Mouse (Mus musculus) stomach, embryonic 16.5 days (tissue): ENCODE data around the gene Kif18a. TPM values are rescaled to one million over a fixed set of nuclear protein-coding genes. Genes with fewer than 3 reads are reported as not detected.

Experiments used
- ATAC-seq: fragments of 200-750 bp; cut with Nextera tagmentation; 2 replicates; pipeline ENCODE4 v1.8.0; 2017; ENCODE audit warnings: moderate number of reproducible peaks, moderate TSS enrichment; ENCODE audit not compliant: insufficient read depth, low FRiP score
- H3K27ac ChIP-seq: fragments of 300-500 bp; sonication (generic); 2 replicates; pipeline ENCODE4 v1.5.1; 2014; ENCODE audit warnings: low read length
- H3K27me3 ChIP-seq: fragments of 300-500 bp; sonication (generic); 2 replicates; pipeline ENCODE4 v1.6.1; 2014; ENCODE audit warnings: low read length, control low read depth, mixed read lengths; ENCODE audit not compliant: control insufficient read depth, insufficient read depth
- H3K36me3 ChIP-seq: fragments of 300-500 bp; sonication (generic); 2 replicates; pipeline ENCODE4 v1.6.1; 2014; ENCODE audit warnings: low read length; ENCODE audit not compliant: control insufficient read depth, insufficient read depth
- H3K4me1 ChIP-seq: fragments of 300-500 bp; sonication (generic); 2 replicates; pipeline ENCODE4 v1.6.1; 2014; ENCODE audit warnings: low read length, control low read depth, mixed read lengths; ENCODE audit not compliant: control insufficient read depth, insufficient read depth
- H3K4me2 ChIP-seq: fragments of 300-500 bp; sonication (generic); 2 replicates; pipeline ENCODE4 v1.6.1; 2014; ENCODE audit warnings: low read depth, low read length, mixed read lengths
- H3K4me3 ChIP-seq: fragments of 300-500 bp; sonication (generic); replicated peaks from 2 replicates; pipeline ENCODE4 v1.5.1; 2014; ENCODE audit warnings: mild to moderate bottlenecking, low read length
- H3K9ac ChIP-seq: fragments of 300-500 bp; sonication (generic); 2 replicates; pipeline ENCODE4 v1.6.1; 2014; ENCODE audit warnings: low read length
- H3K9me3 ChIP-seq: fragments of 300-500 bp; sonication (generic); replicated peaks from 2 replicates; pipeline ENCODE4 v1.6.1; 2016; ENCODE audit warnings: low read length, control low read depth; ENCODE audit not compliant: control insufficient read depth
- WGBS: fragments of 180-500 bp; shearing (Covaris S2); extraction: QIAGEN DNeasy Blood & Tissue Kit; methylation state at CpG from one replicate; pipeline ENCODE4 v1.1.7; 2014; 5-methylcytosine and 5-hydroxymethylcytosine counted together
- polyA plus RNA-seq: library from polyadenylated mRNA; unstranded; fragments of >200 nt; fragmentation: Nextera tagmentation; extraction: Ambion mirVana; gene quantifications from 2 replicates; pipeline ENCODE4 v1.2.1, GENCODE M21; 2015

Gene Kif18a
- polyA plus RNA-seq, 1 experiment from 2014 or later: 16.6 TPM

- peak overlapping the region; percentile 85 for H3K27ac ChIP-seq
Observed at GRCm38 (mm10) chr2:109281341-109281690, 778 bp downstream of the Kif18a start.

GRCm38 (mm10) chr2:109284121-109284520, 3.6 kb downstream of the Kif18a start:
- Histone ChIP-seq H3K9me3 (no peaks in the 10 kb centered on the region), H3K36me3 (no peaks in the 10 kb centered on the region), H3K27ac (no peak overlapping the region), H3K27me3 (no peaks in the 10 kb centered on the region), H3K4me3 (no peak overlapping the region), H3K9ac (no peak overlapping the region), H3K4me2 (no peak overlapping the region), H3K4me1 (peaks cover 11% of the 10 kb centered on the region; the same call in 1 of the 2 replicates)
- no peak for ATAC-seq
- 82% methylated on average over 3 of the region's 3 CpGs for WGBS

More at GRCm38 (mm10) chr2:109281341-109281690, 778 bp downstream of the Kif18a start:
- no peaks in the 10 kb centered on the region for H3K36me3 ChIP-seq
- H3K27me3 ChIP-seq: no peaks in the 10 kb centered on the region
- WGBS: 0% methylated on average over 1 of the region's 1 CpGs
- H3K9me3 ChIP-seq: no peaks in the 10 kb centered on the region
- H3K4me2 ChIP-seq: peak overlapping the region; percentile 77
- H3K4me3 ChIP-seq: peak overlapping the region; percentile 87
- ATAC-seq: no peak
- H3K4me1 ChIP-seq: peaks cover 11% of the 10 kb centered on the region; the same call in 1 of the 2 replicates
- peak overlapping the region; percentile 88 for H3K9ac ChIP-seq

GRCm38 (mm10) chr2:109289327-109289726, 8.8 kb downstream of the Kif18a start:
- no peaks in the 10 kb centered on the region for H3K9me3 ChIP-seq
- no peak overlapping the region for H3K4me2 ChIP-seq
- H3K27ac ChIP-seq: no peak overlapping the region
- no peak overlapping the region for H3K9ac ChIP-seq
- no peaks in the 10 kb centered on the region for H3K4me1 ChIP-seq
- ATAC-seq: no peak
- H3K4me3 ChIP-seq: no peak overlapping the region
- 91% methylated on average over 6 of the region's 6 CpGs for WGBS
- H3K27me3 ChIP-seq: no peaks in the 10 kb centered on the region
- H3K36me3 ChIP-seq: no peaks in the 10 kb centered on the region

- no peak overlapping the region for H3K9ac ChIP-seq
- no peak overlapping the region for H3K4me3 ChIP-seq
- H3K9me3 ChIP-seq: no peaks in the 10 kb centered on the region
- ATAC-seq: no peak
- no peak overlapping the region for H3K27ac ChIP-seq
- no peaks in the 10 kb centered on the region for H3K4me1 ChIP-seq
- WGBS: 85% methylated on average over 5 of the region's 5 CpGs
- no peaks in the 10 kb centered on the region for H3K36me3 ChIP-seq
- no peak overlapping the region for H3K4me2 ChIP-seq
- H3K27me3 ChIP-seq: no peaks in the 10 kb centered on the region
Observed at GRCm38 (mm10) chr2:109296264-109296663, 15.7 kb downstream of the Kif18a start.

- H3K9me3 ChIP-seq: no peaks in the 10 kb centered on the region
- no peaks in the 10 kb centered on the region for H3K27me3 ChIP-seq
- H3K4me2 ChIP-seq: no peak overlapping the region
- no peak overlapping the region for H3K27ac ChIP-seq
- H3K4me3 ChIP-seq: no peak overlapping the region
- peaks cover 4% of the 10 kb centered on the region for H3K36me3 ChIP-seq
- no peak overlapping the region for H3K9ac ChIP-seq
- no peak for ATAC-seq
- H3K4me1 ChIP-seq: no peaks in the 10 kb centered on the region
- 93% methylated on average over 1 of the region's 1 CpGs for WGBS
Observed at GRCm38 (mm10) chr2:109298160-109298559, 17.6 kb downstream of the Kif18a start.

GRCm38 (mm10) chr2:109302234-109302633, 21.7 kb downstream of the Kif18a start:
- WGBS: 92% methylated on average over 3 of the region's 3 CpGs
- Histone ChIP-seq H3K9me3 (no peaks in the 10 kb centered on the region), H3K27me3 (no peaks in the 10 kb centered on the region), H3K9ac (no peak overlapping the region), H3K4me2 (no peak overlapping the region), H3K4me3 (no peak overlapping the region), H3K4me1 (no peaks in the 10 kb centered on the region), H3K36me3 (peaks cover 4% of the 10 kb centered on the region), H3K27ac (no peak overlapping the region)
- ATAC-seq: no peak

- H3K4me1 ChIP-seq: no peaks in the 10 kb centered on the region
- H3K9me3 ChIP-seq: no peaks in the 10 kb centered on the region
- H3K4me2 ChIP-seq: no peak overlapping the region
- H3K27ac ChIP-seq: no peak overlapping the region
- no peak for ATAC-seq
- no peak overlapping the region for H3K9ac ChIP-seq
- no peak overlapping the region for H3K4me3 ChIP-seq
- H3K36me3 ChIP-seq: peaks cover 4% of the 10 kb centered on the region
- no peaks in the 10 kb centered on the region for H3K27me3 ChIP-seq
Observed at GRCm38 (mm10) chr2:109303638-109304037, 23.1 kb downstream of the Kif18a start.

GRCm38 (mm10) chr2:109311369-109311768, 30.8 kb downstream of the Kif18a start:
- ATAC-seq: no peak

GRCm38 (mm10) chr2:109331807-109332206, 51.3 kb downstream of the Kif18a start:
- H3K4me1 ChIP-seq: no peaks in the 10 kb centered on the region
- no peak for ATAC-seq
- no peak overlapping the region for H3K9ac ChIP-seq
- H3K4me2 ChIP-seq: no peak overlapping the region
- no peak overlapping the region for H3K4me3 ChIP-seq
- H3K27me3 ChIP-seq: no peaks in the 10 kb centered on the region
- H3K36me3 ChIP-seq: 0 out of 2 replicates have a peak, but pooled peaks cover 2% of the 10 kb centered on the region
- WGBS: 94% methylated on average over 1 of the region's 1 CpGs
- H3K9me3 ChIP-seq: no peaks in the 10 kb centered on the region
- no peak overlapping the region for H3K27ac ChIP-seq

More at GRCm38 (mm10) chr2:109311369-109311768, 30.8 kb downstream of the Kif18a start:
- Histone ChIP-seq H3K36me3 (peaks cover 6% of the 10 kb centered on the region; the same call in 1 of the 2 replicates), H3K4me1 (no peaks in the 10 kb centered on the region), H3K9ac (no peak overlapping the region), H3K4me3 (no peak overlapping the region), H3K4me2 (no peak overlapping the region), H3K9me3 (no peaks in the 10 kb centered on the region), H3K27ac (no peak overlapping the region), H3K27me3 (no peaks in the 10 kb centered on the region)
- WGBS: 97% methylated on average over 5 of the region's 5 CpGs

- WGBS: 93% methylated on average over 5 of the region's 5 CpGs
- Histone ChIP-seq H3K36me3 (0 out of 2 replicates have a peak, but pooled peaks cover 2% of the 10 kb centered on the region), H3K4me3 (no peak overlapping the region), H3K4me1 (no peaks in the 10 kb centered on the region), H3K9me3 (no peaks in the 10 kb centered on the region), H3K27ac (no peak overlapping the region), H3K4me2 (no peak overlapping the region), H3K27me3 (no peaks in the 10 kb centered on the region), H3K9ac (no peak overlapping the region)
- no peak for ATAC-seq
Observed at GRCm38 (mm10) chr2:109334237-109334636, 53.7 kb downstream of the Kif18a start.
